Mouse (Mus musculus): ENCODE data around the gene Wwox.

- no peak for TF ChIP-seq CTCF (IDR thresholded peaks at IDR 0.05)
- no peak for TF ChIP-seq EP300 (IDR thresholded peaks at IDR 0.05)
Measured at GRCm38 (mm10) chr8:115058193-115058835, 618.9 kb downstream of the Wwox start.

Data from lung, postnatal 0 days (tissue).